Mouse (Mus musculus): ENCODE measurements around the gene Lpp. TPM values are rescaled to one million over a fixed set of nuclear protein-coding genes. Genes with fewer than 3 reads are reported as not detected.

Lpp gene
- polyA plus RNA-seq, 1 experiment, result 176 TPM

- Histone ChIP-seq H3K36me3 (ENCODE audit: control insufficient read depth, insufficient read depth, low read length) (no peaks in the 10 kb centered on the region), H3K4me3 (ENCODE audit: control insufficient read depth, low read depth, low read length) (no peak overlapping the region), H3K27ac (ENCODE audit: control insufficient read depth, insufficient read depth, low read depth, low read length) (no peak overlapping the region), H3K4me1 (ENCODE audit: control insufficient read depth, insufficient read depth, low read length) (no peaks in the 10 kb centered on the region), H3K27me3 (ENCODE audit: control insufficient read depth, insufficient read depth, low read length) (no peaks in the 10 kb centered on the region)
- TF ChIP-seq CTCF (IDR thresholded peaks at IDR 0.05; ENCODE audit: control insufficient read depth, insufficient read depth, insufficient replicate concordance, low read depth, low read length), result no peak
- no peak for TF ChIP-seq POLR2A (IDR thresholded peaks at IDR 0.05; ENCODE audit: control insufficient read depth, low read depth, low read length)
These were observed 466.3 kb downstream of the Lpp start for GRCm38 (mm10) chr16:24859509-24860140.

GRCm38 (mm10) chr16:24860445-24860844, 467.1 kb downstream of the Lpp start:
- no peak overlapping the region for H3K4me3 ChIP-seq (ENCODE audit: control insufficient read depth, low read depth, low read length)
- TF ChIP-seq CTCF (IDR thresholded peaks at IDR 0.05; ENCODE audit: control insufficient read depth, insufficient read depth, insufficient replicate concordance, low read depth, low read length), result no peak
- TF ChIP-seq POLR2A (IDR thresholded peaks at IDR 0.05; ENCODE audit: control insufficient read depth, low read depth, low read length), result no peak
- H3K27me3 ChIP-seq (ENCODE audit: control insufficient read depth, insufficient read depth, low read length), result no peaks in the 10 kb centered on the region
- no peaks in the 10 kb centered on the region for H3K36me3 ChIP-seq (ENCODE audit: control insufficient read depth, insufficient read depth, low read length)
- H3K27ac ChIP-seq (ENCODE audit: control insufficient read depth, insufficient read depth, low read depth, low read length), result no peak overlapping the region
- no peaks in the 10 kb centered on the region for H3K4me1 ChIP-seq (ENCODE audit: control insufficient read depth, insufficient read depth, low read length)

GRCm38 (mm10) chr16:24861374-24861773, 468.1 kb downstream of the Lpp start:
- H3K4me1 ChIP-seq (ENCODE audit: control insufficient read depth, insufficient read depth, low read length), result no peaks in the 10 kb centered on the region
- no peak for TF ChIP-seq POLR2A (IDR thresholded peaks at IDR 0.05; ENCODE audit: control insufficient read depth, low read depth, low read length)
- no peak for TF ChIP-seq CTCF (IDR thresholded peaks at IDR 0.05; ENCODE audit: control insufficient read depth, insufficient read depth, insufficient replicate concordance, low read depth, low read length)
- H3K27me3 ChIP-seq (ENCODE audit: control insufficient read depth, insufficient read depth, low read length), result no peaks in the 10 kb centered on the region
- no peak overlapping the region for H3K4me3 ChIP-seq (ENCODE audit: control insufficient read depth, low read depth, low read length)
- no peak overlapping the region for H3K27ac ChIP-seq (ENCODE audit: control insufficient read depth, insufficient read depth, low read depth, low read length)
- H3K36me3 ChIP-seq (ENCODE audit: control insufficient read depth, insufficient read depth, low read length), result no peaks in the 10 kb centered on the region

DNA sequence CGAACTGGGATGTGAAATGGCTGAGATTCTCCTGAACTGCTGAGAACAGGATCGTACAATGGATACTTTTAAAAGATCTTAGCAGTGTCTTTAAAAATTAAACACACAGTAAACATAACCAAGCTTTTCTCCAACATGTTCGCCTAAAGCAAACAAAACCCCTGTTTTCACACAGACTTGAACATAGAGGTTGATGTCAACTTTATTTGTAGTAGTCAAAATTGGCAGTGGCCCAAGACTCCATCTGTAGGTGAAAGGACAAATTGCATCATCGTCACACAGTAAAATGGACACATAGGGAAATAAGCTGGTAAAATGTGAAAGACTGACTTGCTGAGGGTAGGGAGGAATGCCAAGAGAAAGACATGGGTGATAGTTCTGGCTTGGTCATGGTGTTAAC, 480.9 kb downstream of the Lpp start:
- TF ChIP-seq CTCF (IDR thresholded peaks at IDR 0.05; ENCODE audit: control insufficient read depth, insufficient read depth, insufficient replicate concordance, low read depth, low read length) (no peak), POLR2A (IDR thresholded peaks at IDR 0.05; ENCODE audit: control insufficient read depth, low read depth, low read length) (no peak)
- Histone ChIP-seq H3K27me3 (ENCODE audit: control insufficient read depth, insufficient read depth, low read length) (no peaks in the 10 kb centered on the region), H3K4me1 (ENCODE audit: control insufficient read depth, insufficient read depth, low read length) (no peaks in the 10 kb centered on the region), H3K36me3 (ENCODE audit: control insufficient read depth, insufficient read depth, low read length) (no peaks in the 10 kb centered on the region), H3K4me3 (ENCODE audit: control insufficient read depth, low read depth, low read length) (no peak overlapping the region), H3K27ac (ENCODE audit: control insufficient read depth, insufficient read depth, low read depth, low read length) (no peak overlapping the region)

- TF ChIP-seq POLR2A (IDR thresholded peaks at IDR 0.05; ENCODE audit: control insufficient read depth, low read depth, low read length) (no peak), CTCF (IDR thresholded peaks at IDR 0.05; ENCODE audit: control insufficient read depth, insufficient read depth, insufficient replicate concordance, low read depth, low read length) (no peak)
- no peaks in the 10 kb centered on the region for H3K27me3 ChIP-seq (ENCODE audit: control insufficient read depth, insufficient read depth, low read length)
- no peak overlapping the region for H3K27ac ChIP-seq (ENCODE audit: control insufficient read depth, insufficient read depth, low read depth, low read length)
- no peak overlapping the region for H3K4me3 ChIP-seq (ENCODE audit: control insufficient read depth, low read depth, low read length)
- H3K4me1 ChIP-seq (ENCODE audit: control insufficient read depth, insufficient read depth, low read length), result no peaks in the 10 kb centered on the region
- H3K36me3 ChIP-seq (ENCODE audit: control insufficient read depth, insufficient read depth, low read length), result no peaks in the 10 kb centered on the region
These were observed 482.4 kb downstream of the Lpp start for GRCm38 (mm10) chr16:24875661-24876060.

DNA sequence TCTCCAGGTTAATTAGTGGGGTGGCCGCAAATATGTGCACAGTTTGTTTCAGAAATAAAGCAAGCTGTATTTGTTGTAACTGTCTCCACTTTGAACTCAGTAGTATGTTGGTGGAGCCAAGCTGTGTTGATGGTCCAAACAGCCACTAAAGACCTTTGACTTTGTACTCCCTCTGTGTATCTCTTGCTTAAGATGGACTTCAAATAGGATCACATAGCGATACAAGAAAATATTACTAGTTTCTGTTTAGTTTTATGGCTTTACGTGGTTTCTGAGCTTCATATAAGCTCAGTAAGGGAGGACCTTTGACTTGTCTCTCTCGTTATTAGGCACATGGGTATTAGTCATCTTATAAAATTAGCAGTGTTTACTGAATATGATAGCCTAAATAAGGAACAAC, 485.7 kb downstream of the Lpp start:
- TF ChIP-seq CTCF (IDR thresholded peaks at IDR 0.05; ENCODE audit: control insufficient read depth, insufficient read depth, insufficient replicate concordance, low read depth, low read length) (no peak), POLR2A (IDR thresholded peaks at IDR 0.05; ENCODE audit: control insufficient read depth, low read depth, low read length) (no peak)
- Histone ChIP-seq H3K36me3 (ENCODE audit: control insufficient read depth, insufficient read depth, low read length) (no peaks in the 10 kb centered on the region), H3K27ac (ENCODE audit: control insufficient read depth, insufficient read depth, low read depth, low read length) (no peak overlapping the region), H3K27me3 (ENCODE audit: control insufficient read depth, insufficient read depth, low read length) (no peaks in the 10 kb centered on the region), H3K4me1 (ENCODE audit: control insufficient read depth, insufficient read depth, low read length) (no peaks in the 10 kb centered on the region), H3K4me3 (ENCODE audit: control insufficient read depth, low read depth, low read length) (no peak overlapping the region)

DNA sequence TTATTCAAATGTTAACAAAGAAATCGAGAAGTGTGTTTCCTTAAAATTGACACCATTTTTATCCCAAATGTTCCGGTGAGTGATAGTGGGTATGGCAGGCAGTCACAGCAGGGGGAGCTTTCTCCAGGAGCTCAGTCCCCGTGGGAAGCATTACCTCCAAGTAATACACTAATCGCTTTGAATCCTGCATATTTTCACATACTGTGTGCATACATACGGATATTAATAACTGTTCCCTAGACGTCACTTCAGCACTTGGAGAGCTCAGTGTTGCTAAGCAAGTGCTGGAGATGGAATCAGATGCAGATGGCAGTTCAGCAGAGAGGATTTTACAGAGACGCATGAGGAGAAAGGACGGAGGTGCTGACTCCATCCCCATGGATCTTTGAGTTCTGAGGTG, 487.4 kb downstream of the Lpp start:
- H3K4me1 ChIP-seq (ENCODE audit: control insufficient read depth, insufficient read depth, low read length), result no peaks in the 10 kb centered on the region
- no peaks in the 10 kb centered on the region for H3K27me3 ChIP-seq (ENCODE audit: control insufficient read depth, insufficient read depth, low read length)
- no peak overlapping the region for H3K27ac ChIP-seq (ENCODE audit: control insufficient read depth, insufficient read depth, low read depth, low read length)
- no peak overlapping the region for H3K4me3 ChIP-seq (ENCODE audit: control insufficient read depth, low read depth, low read length)
- TF ChIP-seq POLR2A (IDR thresholded peaks at IDR 0.05; ENCODE audit: control insufficient read depth, low read depth, low read length) (no peak), CTCF (IDR thresholded peaks at IDR 0.05; ENCODE audit: control insufficient read depth, insufficient read depth, insufficient replicate concordance, low read depth, low read length) (no peak)
- no peaks in the 10 kb centered on the region for H3K36me3 ChIP-seq (ENCODE audit: control insufficient read depth, insufficient read depth, low read length)

Measured in testis, adult 2 months (tissue).